15 mouse cellular contexts compared by ENCODE assay signal in genomic region chr3:41597036-41597435, GRCm38 (mm10).
"Had no signal": no experiment of that assay in that cellular context is flagged by ENCODE, and none has a peak within 500 bp of the region (broad histone marks: within the 10 kb centered on the region; RNA-seq: fewer than 3 reads in every experiment).

No protein-coding gene starts in this region.

- H3K9me3 ChIP-seq: intestine, embryonic 15.5 days; kidney, embryonic 15.5 days; limb, embryonic 12.5 days; limb, embryonic 15.5 days; midbrain, embryonic 10.5 days had no signal

- H3K27ac ChIP-seq: intestine, embryonic 15.5 days; kidney, embryonic 15.5 days; limb, embryonic 12.5 days; limb, embryonic 15.5 days; macrophage; midbrain, embryonic 10.5 days had no signal

- H3K9ac ChIP-seq: intestine, embryonic 15.5 days; kidney, embryonic 15.5 days; limb, embryonic 12.5 days; limb, embryonic 15.5 days; lung, embryonic 14.5 days had no signal

- H3K4me1 ChIP-seq: kidney, embryonic 15.5 days; limb, embryonic 15.5 days had no signal

- H3K27me3 ChIP-seq: intestine, embryonic 15.5 days; kidney, embryonic 15.5 days; limb, embryonic 12.5 days; limb, embryonic 15.5 days had no signal

- H3K4me2 ChIP-seq: intestine, embryonic 15.5 days; kidney, embryonic 15.5 days; limb, embryonic 12.5 days; limb, embryonic 15.5 days; lung, embryonic 14.5 days had no signal

- ATAC-seq: intestine, embryonic 15.5 days; lung, postnatal 0 days had no signal

- H3K4me3 ChIP-seq: intestine, embryonic 15.5 days; kidney, embryonic 15.5 days; limb, embryonic 12.5 days; limb, embryonic 15.5 days; midbrain, embryonic 10.5 days had no signal

- DNase-seq: kidney, adult 11 months; kidney, adult 8-10 months; kidney, postnatal 10 days; kidney, postnatal 4 days; lung, embryonic 14.5 days; midbrain, embryonic 14.5 days; thymus, adult 18-20 months; thymus, postnatal 36 days had no signal
